Mouse (Mus musculus): ENCODE results near the gene Mus81. TPM values are rescaled to one million over a fixed set of nuclear protein-coding genes. Genes with fewer than 3 reads are reported as not detected.

Mus81 gene
- polyA plus RNA-seq, 1 experiment = 27.1 TPM

GRCm38 (mm10) chr19:5449673-5450072 is 38.5 kb downstream of the Mus81 start:
- H3K27ac ChIP-seq (ENCODE audit: insufficient read depth, low read length) = peak overlapping the region; percentile 34; the same call in 1 of the 2 replicates
- TF ChIP-seq CTCF (IDR thresholded peaks at IDR 0.05; ENCODE audit: borderline replicate concordance, insufficient read depth, low read length) (no peak), POLR2A (IDR thresholded peaks at IDR 0.05; ENCODE audit: low read depth, low read length) (no peak)
- peaks cover 13% of the 10 kb centered on the region for H3K4me1 ChIP-seq (ENCODE audit: control insufficient read depth, insufficient read depth, low read length)
- peak overlapping the region; percentile 65; the same call in 1 of the 2 replicates for H3K4me3 ChIP-seq (ENCODE audit: insufficient read depth, low read length)

DNA sequence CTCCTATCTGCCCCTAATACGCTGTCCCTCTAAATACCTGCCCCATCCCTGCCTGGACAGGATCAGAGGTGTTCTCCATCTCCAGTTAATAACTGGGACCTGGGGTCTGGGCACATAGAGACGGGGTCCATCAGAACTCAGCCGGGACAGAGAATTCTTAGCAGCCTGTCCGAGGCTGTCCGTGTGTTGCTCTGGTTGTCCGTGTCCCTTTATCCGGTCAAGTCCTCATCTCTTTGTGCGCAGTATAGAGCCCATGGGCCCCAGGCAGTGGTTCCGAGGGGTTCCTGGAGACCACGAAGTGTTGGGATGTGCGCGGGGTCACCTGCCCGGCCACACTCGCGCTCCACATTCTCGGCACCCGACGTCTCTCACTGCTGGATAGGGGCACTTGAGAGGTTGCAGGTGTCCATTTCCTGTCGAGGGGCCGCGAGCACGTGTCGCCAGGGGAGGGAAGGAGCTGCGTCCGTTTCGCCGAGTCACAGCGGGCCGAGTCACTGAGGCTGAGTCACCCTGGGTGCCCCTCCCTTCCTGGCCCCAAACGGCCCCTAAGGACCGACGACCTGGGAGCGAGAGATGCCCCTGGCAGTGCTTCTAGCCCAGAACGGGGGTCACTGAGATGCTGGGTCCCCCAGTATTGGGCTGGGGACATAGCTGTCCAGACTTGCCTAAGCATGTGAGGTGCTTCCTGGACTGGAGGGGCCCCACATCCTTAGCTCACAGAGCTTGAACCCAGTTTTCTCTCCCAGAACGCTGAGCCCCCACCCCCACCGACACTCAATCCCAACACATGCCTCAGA is 39.6 kb downstream of the Mus81 start:
- peak; percentile 59; the same call in 1 of the 2 replicates for TF ChIP-seq POLR2A (IDR thresholded peaks at IDR 0.05; ENCODE audit: low read depth, low read length)
- no peak for TF ChIP-seq CTCF (IDR thresholded peaks at IDR 0.05; ENCODE audit: borderline replicate concordance, insufficient read depth, low read length)
- Histone ChIP-seq H3K4me1 (ENCODE audit: control insufficient read depth, insufficient read depth, low read length) (peaks cover 19% of the 10 kb centered on the region), H3K4me3 (ENCODE audit: insufficient read depth, low read length) (peak overlapping the region; percentile 65), H3K27ac (ENCODE audit: insufficient read depth, low read length) (peak overlapping the region; percentile 32; the same call in 1 of the 2 replicates)

DNA sequence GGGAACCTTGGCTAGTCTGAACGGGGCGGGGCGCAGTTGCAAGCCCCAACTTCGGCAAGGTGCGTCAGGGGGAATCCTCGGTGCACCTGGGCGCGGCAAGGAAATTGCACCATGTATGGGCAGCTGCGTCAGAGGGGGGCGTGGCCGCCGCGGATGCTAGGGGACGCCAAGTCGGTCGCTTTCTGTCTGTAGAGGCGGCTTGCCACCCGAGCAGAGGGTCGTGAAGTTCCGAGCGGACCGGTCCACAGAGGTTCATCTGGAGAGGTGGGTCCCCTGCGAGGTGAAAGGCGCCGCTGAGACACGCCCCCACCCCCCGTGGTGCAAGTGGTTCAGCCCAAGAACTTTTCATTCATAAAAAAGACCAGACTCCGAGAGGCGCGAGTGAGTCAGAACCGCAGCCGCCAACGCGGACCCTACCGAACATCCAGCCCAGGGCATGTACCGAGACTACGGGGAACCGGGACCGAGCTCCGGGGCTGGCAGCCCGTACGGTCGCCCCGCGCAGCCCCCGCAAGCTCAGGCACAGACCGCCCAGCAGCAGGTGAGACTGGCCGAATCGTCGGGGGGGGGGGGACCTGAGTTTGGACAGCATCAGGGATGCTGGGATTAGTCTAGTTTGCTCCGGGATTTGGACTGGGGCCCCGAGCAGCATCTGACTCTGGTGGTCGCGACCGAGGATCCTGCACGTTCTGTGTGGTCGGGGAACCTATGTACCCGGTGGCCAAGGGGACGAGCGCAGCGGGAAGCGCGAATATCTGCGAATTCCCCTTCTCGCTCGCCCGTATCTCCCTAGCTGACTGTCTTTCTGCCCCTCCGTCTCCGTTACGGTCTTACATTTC is 40.5 kb downstream of the Mus81 start, which contains the start of gene Fosl1:
Fosl1 (plus strand) TSS at position 33 of the 839 bp plus-strand sequence.
- peak within 1 kb of the TSS; percentile 32; the same call in 1 of the 2 replicates for H3K27ac ChIP-seq (ENCODE audit: insufficient read depth, low read length)

DNA sequence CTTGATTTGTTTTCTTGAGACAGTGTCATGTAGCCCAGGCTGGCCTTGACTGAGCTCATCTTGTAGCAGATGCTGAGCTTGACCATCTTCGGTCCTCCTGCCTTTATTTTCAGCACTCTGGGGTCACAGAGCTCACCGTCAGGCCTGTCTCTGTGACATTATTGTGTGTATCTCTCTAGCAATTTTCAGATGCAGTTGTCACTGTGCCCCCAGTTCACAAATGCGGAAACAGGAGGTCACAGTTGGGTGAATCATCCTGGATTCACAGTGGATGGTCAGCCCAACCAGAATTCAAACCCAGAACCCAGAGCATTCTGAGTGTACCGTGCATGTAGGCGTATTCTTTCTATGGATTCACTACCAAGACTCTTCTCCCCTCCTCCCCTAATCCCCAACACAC is 42.5 kb downstream of the Mus81 start:
- Histone ChIP-seq H3K4me1 (ENCODE audit: control insufficient read depth, insufficient read depth, low read length) (peaks cover 19% of the 10 kb centered on the region), H3K27ac (ENCODE audit: insufficient read depth, low read length) (0 out of 2 replicates have a peak overlapping the region, but pooled peaks have one; percentile 56), H3K4me3 (ENCODE audit: insufficient read depth, low read length) (no peak overlapping the region)
- TF ChIP-seq CTCF (IDR thresholded peaks at IDR 0.05; ENCODE audit: borderline replicate concordance, insufficient read depth, low read length) (no peak), POLR2A (IDR thresholded peaks at IDR 0.05; ENCODE audit: low read depth, low read length) (no peak)

More for the DNA sequence above, 40.5 kb downstream of the Mus81 start, which contains the start of gene Fosl1:
- TF ChIP-seq CTCF (IDR thresholded peaks at IDR 0.05; ENCODE audit: borderline replicate concordance, insufficient read depth, low read length) = no peak
- peak; percentile 81 for TF ChIP-seq POLR2A (IDR thresholded peaks at IDR 0.05; ENCODE audit: low read depth, low read length)
- Histone ChIP-seq H3K4me1 (ENCODE audit: control insufficient read depth, insufficient read depth, low read length) (peaks cover 19% of the 10 kb centered on the region), H3K4me3 (ENCODE audit: insufficient read depth, low read length) (peak within 1 kb of the TSS; percentile 65)

DNA sequence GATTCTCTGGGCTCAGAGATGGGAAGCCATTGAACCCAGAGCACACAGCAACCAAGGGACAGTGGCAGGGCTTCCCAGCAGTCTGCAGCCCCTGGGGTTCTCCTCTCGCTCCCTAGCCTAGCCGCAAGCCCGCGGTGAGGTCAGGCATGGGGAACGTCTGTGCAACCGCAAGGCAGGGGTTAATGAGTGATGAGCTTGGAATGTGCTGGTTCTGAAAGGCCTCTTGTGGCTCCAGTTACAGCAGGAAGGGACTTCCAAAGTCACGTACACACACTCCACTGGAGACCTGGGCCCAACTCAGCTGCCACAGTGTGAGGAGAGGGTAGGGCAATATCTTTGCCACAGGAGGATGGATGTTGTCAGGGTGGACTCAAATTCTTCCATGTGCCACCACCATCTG is 43.2 kb downstream of the Mus81 start:
- Histone ChIP-seq H3K4me3 (ENCODE audit: insufficient read depth, low read length) (no peak overlapping the region), H3K4me1 (ENCODE audit: control insufficient read depth, insufficient read depth, low read length) (peaks cover 18% of the 10 kb centered on the region), H3K27ac (ENCODE audit: insufficient read depth, low read length) (peak overlapping the region; percentile 56)
- TF ChIP-seq POLR2A (IDR thresholded peaks at IDR 0.05; ENCODE audit: low read depth, low read length) (no peak), CTCF (IDR thresholded peaks at IDR 0.05; ENCODE audit: borderline replicate concordance, insufficient read depth, low read length) (no peak)

DNA sequence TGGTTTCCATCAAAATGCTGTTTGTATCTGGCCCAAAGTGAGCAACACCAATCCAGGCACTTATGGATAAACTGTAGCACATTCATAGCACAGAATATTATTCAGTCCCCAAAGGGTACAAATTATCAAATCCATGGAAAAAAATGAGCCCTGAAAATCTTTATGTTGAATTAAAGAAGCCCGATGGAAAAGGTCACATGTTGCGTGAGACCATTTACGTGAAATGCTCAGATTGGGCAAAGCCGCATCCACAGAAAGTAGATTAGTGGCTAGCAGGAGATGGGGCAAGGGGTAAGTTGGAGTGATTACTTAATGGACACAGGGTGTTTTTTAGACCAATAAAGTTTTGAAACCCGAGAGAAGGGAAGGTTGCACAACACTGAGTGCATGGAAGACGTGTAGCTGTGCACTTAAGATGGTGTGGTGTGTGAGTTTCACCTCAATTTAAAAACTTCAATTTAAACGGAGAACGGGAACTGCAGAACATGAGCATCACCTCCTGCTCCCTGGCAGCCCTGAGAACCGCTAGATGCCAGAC is 43.8 kb downstream of the Mus81 start:
- TF ChIP-seq CTCF (IDR thresholded peaks at IDR 0.05; ENCODE audit: borderline replicate concordance, insufficient read depth, low read length) = no peak
- no peak for TF ChIP-seq POLR2A (IDR thresholded peaks at IDR 0.05; ENCODE audit: low read depth, low read length)
- Histone ChIP-seq H3K4me3 (ENCODE audit: insufficient read depth, low read length) (no peak overlapping the region), H3K4me1 (ENCODE audit: control insufficient read depth, insufficient read depth, low read length) (peaks cover 16% of the 10 kb centered on the region), H3K27ac (ENCODE audit: insufficient read depth, low read length) (peak overlapping the region; percentile 51)

GRCm38 (mm10) chr19:5433951-5434350 is 54.3 kb downstream of the Mus81 start:
- peak overlapping the region; percentile 83 for H3K27ac ChIP-seq (ENCODE audit: insufficient read depth, low read length)
- no peak overlapping the region for H3K4me3 ChIP-seq (ENCODE audit: insufficient read depth, low read length)
- no peak for TF ChIP-seq CTCF (IDR thresholded peaks at IDR 0.05; ENCODE audit: borderline replicate concordance, insufficient read depth, low read length)
- TF ChIP-seq POLR2A (IDR thresholded peaks at IDR 0.05; ENCODE audit: low read depth, low read length) = no peak; the same call in 1 of the 2 replicates
- peaks cover 46% of the 10 kb centered on the region for H3K4me1 ChIP-seq (ENCODE audit: control insufficient read depth, insufficient read depth, low read length)

DNA sequence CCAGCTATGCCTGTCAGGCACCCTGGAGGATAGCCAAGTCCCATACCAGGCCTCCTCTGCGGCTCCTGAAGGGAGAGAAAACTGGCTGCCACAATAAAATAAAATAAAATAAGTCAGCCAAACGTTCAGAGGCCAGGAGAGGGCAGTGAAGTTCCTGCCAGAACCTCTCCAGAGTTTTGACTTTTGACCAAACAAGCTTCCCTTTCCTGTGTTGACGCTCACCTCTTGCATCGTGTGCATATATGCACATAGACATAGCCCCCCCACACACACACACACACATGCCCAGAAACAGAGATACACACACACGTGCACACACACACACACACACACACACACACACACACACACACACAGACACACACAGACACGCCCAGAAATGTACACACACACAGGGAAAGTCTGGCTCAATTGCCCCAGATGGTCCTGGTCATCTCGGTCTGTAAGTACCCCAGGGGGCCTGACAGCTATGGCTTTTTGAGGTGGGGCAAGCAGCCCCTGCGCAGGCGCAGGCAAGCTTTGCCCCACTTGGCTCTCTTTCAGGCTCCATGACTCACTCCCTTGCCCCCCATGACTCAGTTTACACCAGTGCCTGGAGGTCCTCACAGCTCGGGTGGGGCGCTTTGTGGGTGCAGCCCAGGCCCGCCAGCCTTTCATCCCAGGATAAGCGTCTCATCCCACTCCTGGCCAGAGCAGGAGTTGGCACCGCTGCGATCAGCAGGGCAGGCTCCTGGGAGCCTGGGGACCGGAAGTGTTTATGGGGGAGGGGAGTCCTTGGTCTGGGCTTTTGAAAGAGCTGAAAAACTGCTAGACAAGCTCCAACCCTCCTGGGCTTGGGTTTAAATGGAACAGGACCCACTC is 55.0 kb downstream of the Mus81 start:
- H3K4me1 ChIP-seq (ENCODE audit: control insufficient read depth, insufficient read depth, low read length) = peaks cover 47% of the 10 kb centered on the region
- H3K27ac ChIP-seq (ENCODE audit: insufficient read depth, low read length) = peak overlapping the region; percentile 83
- H3K4me3 ChIP-seq (ENCODE audit: insufficient read depth, low read length) = no peak overlapping the region
- TF ChIP-seq CTCF (IDR thresholded peaks at IDR 0.05; ENCODE audit: borderline replicate concordance, insufficient read depth, low read length) = no peak
- TF ChIP-seq POLR2A (IDR thresholded peaks at IDR 0.05; ENCODE audit: low read depth, low read length) = peak; percentile 36; the same call in 1 of the 2 replicates

Other genes with a start within 250 kb of the Mus81 start
- gene Pacs1, start 215.3 kb downstream of the Mus81 start, polyA plus RNA-seq (2011; ENCODE audit: insufficient read length, low read depth, missing spikeins) = 23.3 and 23.5 TPM in 2 replicates
- gene Sf3b2, start 192.9 kb downstream of the Mus81 start, polyA plus RNA-seq (2011; ENCODE audit: insufficient read length, low read depth, missing spikeins) = 126 and 140 TPM in 2 replicates
- gene Gal3st3, start 190.1 kb downstream of the Mus81 start, polyA plus RNA-seq (2011; ENCODE audit: insufficient read length, low read depth, missing spikeins) = 0.20 and 0.35 TPM in 2 replicates
- gene Catsper1, start 152.7 kb downstream of the Mus81 start, polyA plus RNA-seq (2011; ENCODE audit: insufficient read length, low read depth, missing spikeins) = not detected in 2 replicates
- gene Cst6, start 138.8 kb downstream of the Mus81 start, polyA plus RNA-seq (2011; ENCODE audit: insufficient read length, low read depth, missing spikeins) = 2.6 and 7.3 TPM in 2 replicates
- 19.5 and 26.6 TPM in 2 replicates for gene Eif1ad, start 121.7 kb downstream of the Mus81 start, polyA plus RNA-seq (2011; ENCODE audit: insufficient read length, low read depth, missing spikeins)
- gene Banf1, start 121.2 kb downstream of the Mus81 start, polyA plus RNA-seq (2011; ENCODE audit: insufficient read length, low read depth, missing spikeins) = 149 and 154 TPM in 2 replicates
- 34.7 and 35.3 TPM in 2 replicates for gene Sart1, start 99.7 kb downstream of the Mus81 start, polyA plus RNA-seq (2011; ENCODE audit: insufficient read length, low read depth, missing spikeins)
- gene Tsga10ip, start 85.9 kb downstream of the Mus81 start, polyA plus RNA-seq (2011; ENCODE audit: insufficient read length, low read depth, missing spikeins) = not detected in 2 replicates
- gene Drap1, start 63.4 kb downstream of the Mus81 start, polyA plus RNA-seq (2011; ENCODE audit: insufficient read length, low read depth, missing spikeins) = 152 and 169 TPM in 2 replicates
- 47.2 and 48.3 TPM in 2 replicates for gene AI837181, start 63.3 kb downstream of the Mus81 start, polyA plus RNA-seq (2011; ENCODE audit: insufficient read length, low read depth, missing spikeins)
- 13.4 and 35.0 TPM in 2 replicates for gene Fosl1, start 40.9 kb downstream of the Mus81 start, polyA plus RNA-seq (2011; ENCODE audit: insufficient read length, low read depth, missing spikeins)
- gene Ccdc85b, start 30.5 kb downstream of the Mus81 start, polyA plus RNA-seq (2011; ENCODE audit: insufficient read length, low read depth, missing spikeins) = 3.0 and 5.2 TPM in 2 replicates
- 53.1 and 66.3 TPM in 2 replicates for gene Fibp, start 27.8 kb downstream of the Mus81 start, polyA plus RNA-seq (2011; ENCODE audit: insufficient read length, low read depth, missing spikeins)
- gene Ctsw, start 19.9 kb downstream of the Mus81 start, polyA plus RNA-seq (2011; ENCODE audit: insufficient read length, low read depth, missing spikeins) = 0.76 and 1.0 TPM in 2 replicates
- 368 and 420 TPM in 2 replicates for gene Efemp2, start 14.4 kb downstream of the Mus81 start, polyA plus RNA-seq (2011; ENCODE audit: insufficient read length, low read depth, missing spikeins)
- gene Cfl1, start 2.1 kb upstream of the Mus81 start, polyA plus RNA-seq (2011; ENCODE audit: insufficient read length, low read depth, missing spikeins) = 1,890 and 1,995 TPM in 2 replicates
- gene 1700020D05Rik, start 15.4 kb upstream of the Mus81 start, polyA plus RNA-seq (2011; ENCODE audit: insufficient read length, low read depth, missing spikeins) = 0.97 and 1.4 TPM in 2 replicates
- 8.7 and 18.4 TPM in 2 replicates for gene Snx32, start 22.1 kb upstream of the Mus81 start, polyA plus RNA-seq (2011; ENCODE audit: insufficient read length, low read depth, missing spikeins)
- gene Ovol1, start 72.2 kb upstream of the Mus81 start, polyA plus RNA-seq (2011; ENCODE audit: insufficient read length, low read depth, missing spikeins) = not detected in 2 replicates
- 3.1 and 3.2 TPM in 2 replicates for gene Ap5b1, start 79.6 kb upstream of the Mus81 start, polyA plus RNA-seq (2011; ENCODE audit: insufficient read length, low read depth, missing spikeins)
- 36.9 and 38.5 TPM in 2 replicates for gene Rnaseh2c, start 113.5 kb upstream of the Mus81 start, polyA plus RNA-seq (2011; ENCODE audit: insufficient read length, low read depth, missing spikeins)
- gene Kat5, start 121.8 kb upstream of the Mus81 start, polyA plus RNA-seq (2011; ENCODE audit: insufficient read length, low read depth, missing spikeins) = 41.4 and 46.4 TPM in 2 replicates
- 53.6 and 62.3 TPM in 2 replicates for gene Rela, start 149.1 kb upstream of the Mus81 start, polyA plus RNA-seq (2011; ENCODE audit: insufficient read length, low read depth, missing spikeins)
- 16.7 and 19.1 TPM in 2 replicates for gene Sipa1, start 175.3 kb upstream of the Mus81 start, polyA plus RNA-seq (2011; ENCODE audit: insufficient read length, low read depth, missing spikeins)
- gene Map3k11, start 200.3 kb upstream of the Mus81 start, polyA plus RNA-seq (2011; ENCODE audit: insufficient read length, low read depth, missing spikeins) = 9.3 and 14.2 TPM in 2 replicates
- gene Pcnx3, start 200.5 kb upstream of the Mus81 start, polyA plus RNA-seq (2011; ENCODE audit: insufficient read length, low read depth, missing spikeins) = 43.0 and 48.4 TPM in 2 replicates
- gene Kcnk7, start 216.0 kb upstream of the Mus81 start, polyA plus RNA-seq (2011; ENCODE audit: insufficient read length, low read depth, missing spikeins) = not detected in 2 replicates
- gene Ehbp1l1, start 237.9 kb upstream of the Mus81 start, polyA plus RNA-seq (2011; ENCODE audit: insufficient read length, low read depth, missing spikeins) = 62.8 and 86.1 TPM in 2 replicates
- 51.3 and 54.8 TPM in 2 replicates for gene Fam89b, start 241.3 kb upstream of the Mus81 start, polyA plus RNA-seq (2011; ENCODE audit: insufficient read length, low read depth, missing spikeins)